Mouse (Mus musculus) 3T3-L1 (cell line): ENCODE results near the gene Cers5.
"Not testable (repeated sequence)": the region's sequence is repeated elsewhere in the genome, so short reads cannot be mapped to it uniquely, and the experiment has no call there.

Source experiments
- DNase-seq: peaks from one replicate; pipeline ENCODE4 v3.0.0-alpha.2; 2015; ENCODE audit warnings: low read depth, low spot score

The Cers5 gene

DNA sequence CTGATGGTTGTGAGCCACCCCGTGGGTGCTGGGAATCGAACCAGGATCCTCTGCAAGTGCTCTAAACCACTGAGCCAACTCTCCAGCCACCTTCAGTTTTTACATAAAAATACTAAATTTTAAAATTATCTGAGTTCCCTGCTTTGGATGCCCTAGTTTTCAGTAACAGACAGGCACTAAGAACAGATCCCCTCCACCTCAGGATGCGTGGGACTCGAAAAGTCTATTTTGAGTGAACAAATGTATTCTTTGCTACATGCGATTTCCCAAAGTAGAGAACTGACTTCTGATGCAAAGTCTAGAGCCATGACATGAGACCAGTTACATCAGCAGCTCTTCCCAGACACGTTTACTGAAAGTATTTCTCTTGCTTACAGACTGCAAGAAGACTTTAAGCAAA lies 17.8 kb upstream of the Cers5 start:
- DNase-seq: no peak

DNA sequence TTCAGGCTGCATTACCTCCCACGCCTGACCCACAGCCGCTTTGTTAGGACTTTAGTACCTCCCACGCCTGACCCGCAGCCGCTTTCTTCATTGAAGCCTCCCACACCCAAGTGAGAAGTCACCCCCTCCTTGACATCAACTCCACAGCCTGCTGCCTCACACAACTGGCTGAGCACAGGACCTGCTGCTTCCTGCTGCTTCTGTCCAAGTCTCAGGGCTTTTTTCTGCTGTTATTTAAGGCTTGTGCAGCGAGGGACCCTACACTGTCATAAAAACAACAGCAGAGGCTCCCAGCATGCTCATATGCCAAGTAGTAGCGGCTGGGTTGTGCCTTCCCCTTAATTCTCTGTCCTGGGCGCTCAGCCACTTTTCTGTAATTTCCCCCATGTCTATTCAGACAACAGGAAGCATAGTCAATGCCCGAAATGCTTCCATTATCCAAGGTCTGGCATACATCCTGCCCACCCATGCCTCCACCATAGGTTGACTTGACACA lies 15.0 kb upstream of the Cers5 start:
- DNase-seq: no peak

DNA sequence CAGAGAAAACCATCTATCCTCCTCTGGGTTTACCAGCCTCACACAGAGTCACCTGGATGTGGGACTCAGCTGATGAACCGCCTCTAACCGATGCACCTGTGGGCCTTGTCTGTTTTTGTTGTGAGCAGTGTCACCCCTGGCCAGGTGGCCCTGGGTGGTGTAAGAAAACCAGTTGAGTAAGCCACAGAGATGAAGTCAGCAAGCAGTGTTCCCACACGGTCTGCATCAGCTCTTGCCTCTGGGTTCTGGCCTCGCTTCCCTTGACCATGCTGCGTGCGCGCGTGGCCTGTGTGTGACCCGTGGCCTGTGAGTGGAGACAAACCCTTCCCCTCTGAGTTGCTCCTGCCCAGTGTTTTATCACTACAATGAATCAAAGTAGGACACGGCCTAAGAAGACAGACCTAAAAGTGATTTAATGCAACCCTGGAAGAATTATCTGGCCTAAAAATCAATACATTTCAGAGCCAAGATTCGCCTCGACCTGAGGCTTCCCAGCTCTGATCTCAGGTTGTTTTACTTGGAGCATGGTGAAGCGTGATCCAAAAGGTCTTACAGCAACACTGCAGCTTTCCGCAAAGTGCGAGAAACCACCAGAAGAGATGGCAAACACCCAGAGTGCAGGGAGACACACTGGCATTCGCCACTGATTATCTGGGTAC lies 6.1 kb upstream of the Cers5 start:
- no peak for DNase-seq

DNA sequence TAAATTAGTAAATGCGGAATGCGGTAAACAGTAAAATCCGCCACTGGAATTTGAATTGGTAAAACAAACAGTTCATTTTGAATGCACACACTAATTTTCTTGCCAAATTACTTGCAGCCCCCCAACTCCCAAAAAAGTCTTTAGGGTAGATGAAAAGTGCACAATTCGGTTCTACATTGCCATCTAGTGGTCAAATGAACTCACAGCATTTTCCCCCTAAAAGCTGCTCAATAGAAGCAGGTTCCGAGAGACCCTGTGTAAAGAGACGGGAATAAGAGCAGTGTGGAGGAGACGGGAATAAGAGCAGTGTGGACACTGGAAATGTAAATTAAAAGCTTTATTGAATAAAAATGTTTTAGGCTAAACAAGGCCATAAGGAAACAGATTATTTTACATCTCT lies 5.5 kb upstream of the Cers5 start:
- peak; percentile 69 for DNase-seq

DNA sequence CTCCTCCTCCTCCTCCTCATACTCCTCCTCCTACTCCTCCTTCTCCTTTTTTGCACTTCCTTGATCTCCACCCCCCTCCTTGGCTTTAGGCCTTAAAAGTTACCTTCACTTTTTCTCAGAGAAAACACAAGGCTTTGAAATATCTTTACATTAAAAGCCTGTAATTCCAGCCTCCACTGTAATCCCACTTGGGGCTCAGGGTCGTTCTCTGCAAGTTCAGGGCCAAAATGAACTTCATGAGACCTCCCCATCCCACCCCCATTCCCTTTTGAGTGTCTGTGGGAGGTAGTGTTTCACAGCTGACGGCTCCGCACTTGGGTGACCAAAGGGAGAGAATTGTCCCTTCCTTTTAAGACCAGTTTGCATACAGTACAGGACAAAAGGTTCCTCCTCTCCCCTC lies 240 bp upstream of the Cers5 start:
- no peak for DNase-seq

DNA sequence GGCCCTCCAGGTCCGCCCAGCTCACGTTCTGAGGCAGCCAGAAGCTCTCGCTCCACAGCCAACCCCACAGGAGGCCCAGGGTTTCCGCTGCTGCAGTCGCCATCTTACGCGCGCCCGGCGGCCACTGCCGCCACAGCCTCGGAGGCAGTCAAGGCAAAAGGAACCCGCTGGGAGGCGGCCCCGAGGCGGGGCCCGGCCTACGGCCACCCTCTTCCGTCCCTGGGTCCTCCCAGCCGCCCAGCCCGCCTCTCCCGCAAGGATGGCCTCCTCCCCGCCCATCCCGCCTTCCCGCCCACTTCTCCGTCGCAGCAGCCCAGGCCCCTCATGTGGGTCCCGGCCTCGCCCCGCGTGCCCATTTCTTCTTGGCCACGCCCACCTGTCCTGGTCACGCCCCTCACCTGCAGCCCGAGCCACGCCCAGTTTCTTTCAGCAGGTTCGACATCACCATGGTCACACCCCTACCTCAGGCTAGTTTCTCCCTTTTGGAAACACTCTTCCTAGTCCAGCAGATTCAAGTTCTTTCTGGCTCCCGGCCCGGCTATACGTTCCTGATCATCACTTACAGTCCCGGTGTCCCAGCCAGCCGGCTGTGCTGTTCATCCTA lies 306 bp downstream of the Cers5 start:
- DNase-seq: peak; percentile 89

DNA sequence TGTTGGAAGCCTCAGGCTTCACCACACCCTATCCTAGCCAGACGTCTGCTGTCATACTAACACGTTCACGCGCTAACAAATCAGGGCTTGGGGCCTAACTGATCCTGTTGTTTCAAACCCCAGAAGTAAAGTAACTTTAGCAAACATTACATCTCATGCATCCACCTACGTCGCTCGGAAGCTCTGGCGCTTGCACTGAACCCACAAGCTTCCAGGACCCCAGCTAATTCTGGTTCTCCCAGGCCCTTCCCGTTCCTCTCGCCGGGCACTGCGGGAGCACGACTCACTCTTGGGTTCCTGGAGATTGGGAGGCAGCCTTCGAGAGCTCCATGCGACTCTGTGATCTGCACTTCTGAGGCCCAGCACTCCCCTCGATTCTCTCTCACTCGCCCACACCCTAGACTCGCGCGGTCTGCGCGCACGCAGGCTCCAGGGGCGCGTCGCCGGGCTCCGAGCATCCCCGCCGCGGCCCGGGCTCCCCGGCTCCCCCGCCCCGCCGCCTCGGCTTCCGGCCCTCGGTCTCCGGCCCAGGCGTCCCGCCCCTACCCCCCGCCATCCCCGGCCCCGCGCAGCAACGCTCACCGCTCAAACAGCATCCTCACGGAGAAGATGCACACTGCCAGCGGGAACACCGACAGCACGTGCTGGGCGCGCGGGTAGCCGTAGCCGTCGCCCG lies 946 bp downstream of the Cers5 start:
- DNase-seq: peak; percentile 70

DNA sequence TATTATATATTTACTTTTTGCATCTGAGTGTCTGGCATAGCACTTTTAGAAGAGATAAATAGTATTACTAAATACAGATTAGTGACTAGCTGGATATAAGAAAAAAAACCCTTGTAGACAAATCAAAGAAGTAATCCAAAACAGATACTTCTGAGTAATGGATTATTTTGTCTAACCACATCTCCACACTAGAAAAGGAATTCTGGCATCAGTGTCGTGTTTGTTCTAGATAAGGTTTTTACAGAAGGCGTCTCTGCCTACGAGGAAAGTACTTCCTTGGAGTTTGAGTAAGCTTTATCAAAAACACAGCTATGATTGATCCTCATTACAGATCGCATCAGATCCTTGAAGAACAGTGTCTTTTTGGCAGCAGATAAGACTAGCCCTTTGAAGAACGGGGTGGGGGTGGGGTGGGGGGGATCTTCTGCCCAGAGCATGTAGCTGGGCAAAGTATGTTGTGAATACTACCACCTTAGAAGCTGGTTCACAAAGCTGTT lies 1.6 kb downstream of the Cers5 start:
- DNase-seq: peak; percentile 37

DNA sequence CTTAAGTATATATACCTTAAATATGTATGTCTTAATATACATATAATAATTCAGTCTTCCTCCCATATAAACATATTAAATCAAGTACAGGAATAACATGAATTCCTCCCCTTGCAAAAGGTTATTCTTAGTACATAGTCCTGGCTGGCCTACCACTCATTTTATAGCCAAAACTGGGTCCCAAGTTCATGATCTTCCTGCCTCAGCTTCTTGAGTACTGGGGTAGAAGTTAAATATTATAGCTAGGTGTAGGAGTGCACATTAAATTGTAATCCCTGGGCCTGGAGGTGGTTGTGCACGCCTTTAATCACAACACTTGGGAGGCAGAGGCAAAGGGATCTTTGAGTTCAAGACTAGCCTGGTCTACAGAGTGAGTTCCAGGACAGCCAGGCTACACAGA lies 3.9 kb downstream of the Cers5 start:
- no peak for DNase-seq

DNA sequence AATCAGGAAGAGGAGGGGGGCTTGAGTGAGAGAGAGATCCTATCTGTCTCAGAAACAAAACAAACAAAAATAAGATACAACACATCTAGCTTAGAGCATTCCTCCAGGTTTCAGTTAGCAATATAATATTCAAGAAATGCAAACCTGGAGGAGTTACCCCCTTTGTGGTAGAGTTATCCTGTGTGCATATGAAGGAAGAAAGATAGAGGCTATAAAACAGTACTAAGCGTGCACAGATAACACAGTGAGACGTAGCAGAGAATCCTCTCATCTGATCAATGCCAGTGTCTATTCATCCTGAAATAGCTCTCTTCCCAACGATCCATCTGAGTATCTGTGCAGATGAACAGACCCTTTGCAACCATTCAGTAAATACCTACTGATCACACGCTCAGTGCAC lies 5.2 kb downstream of the Cers5 start:
- DNase-seq: no peak

DNA sequence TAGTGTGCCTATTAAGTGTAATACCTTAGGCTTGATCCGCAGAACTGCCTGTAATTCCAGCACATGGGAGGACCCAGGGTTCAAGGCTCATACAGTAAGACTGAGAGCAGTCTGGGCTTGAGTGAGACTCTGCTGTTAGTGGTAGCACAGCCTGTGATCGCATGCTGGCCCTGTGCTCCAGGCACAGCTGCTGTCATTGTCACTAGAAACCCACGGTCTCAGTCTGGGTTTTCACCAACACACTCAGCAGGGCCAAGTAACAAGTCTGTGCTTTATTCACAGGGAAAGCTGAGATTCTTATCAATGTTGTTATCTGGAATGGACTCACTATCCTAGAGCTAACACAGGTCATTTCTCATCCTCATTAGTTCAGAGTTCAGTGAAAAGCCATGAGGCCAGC lies 18.5 kb downstream of the Cers5 start:
- DNase-seq: no peak

DNA sequence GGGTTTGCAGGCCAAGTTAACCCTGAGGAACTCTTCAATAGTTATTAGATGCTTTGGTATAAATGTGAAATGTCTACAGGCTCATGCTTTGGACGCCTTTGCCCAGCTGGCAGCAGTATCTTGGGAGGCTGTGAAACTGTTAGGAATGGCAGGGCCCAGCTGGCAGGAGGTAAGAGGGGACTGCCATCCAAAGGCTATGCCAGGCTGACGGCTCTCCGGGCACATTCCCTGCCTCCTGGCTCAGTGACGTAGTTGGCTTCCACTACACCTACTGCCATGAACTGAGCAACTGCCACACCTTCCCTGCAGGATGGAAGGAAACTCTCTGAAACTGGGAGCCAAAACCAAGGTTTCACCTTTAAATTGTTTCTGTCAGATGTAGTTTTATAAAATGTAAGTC lies 32.5 kb downstream of the Cers5 start:
- DNase-seq: no peak

DNA sequence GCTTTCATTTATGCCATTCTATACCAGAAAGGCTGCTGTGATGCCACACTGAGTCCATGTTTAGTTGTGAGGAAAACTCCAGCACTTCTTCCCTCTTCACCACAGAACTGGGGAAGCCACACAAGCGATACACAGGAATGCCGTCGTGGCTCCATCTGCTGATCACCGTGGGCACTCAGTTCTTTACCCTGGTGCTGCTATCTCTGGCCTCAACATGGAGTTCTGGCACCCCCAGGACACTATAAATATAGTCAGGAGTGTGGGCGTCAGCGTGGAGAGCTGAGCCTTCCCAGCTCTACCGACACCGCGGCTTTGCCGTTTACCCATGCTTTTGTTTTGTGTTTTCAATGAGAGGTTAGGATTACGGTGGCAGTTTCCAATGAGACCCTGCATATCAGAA lies 36.0 kb downstream of the Cers5 start:
- DNase-seq: no peak

DNA sequence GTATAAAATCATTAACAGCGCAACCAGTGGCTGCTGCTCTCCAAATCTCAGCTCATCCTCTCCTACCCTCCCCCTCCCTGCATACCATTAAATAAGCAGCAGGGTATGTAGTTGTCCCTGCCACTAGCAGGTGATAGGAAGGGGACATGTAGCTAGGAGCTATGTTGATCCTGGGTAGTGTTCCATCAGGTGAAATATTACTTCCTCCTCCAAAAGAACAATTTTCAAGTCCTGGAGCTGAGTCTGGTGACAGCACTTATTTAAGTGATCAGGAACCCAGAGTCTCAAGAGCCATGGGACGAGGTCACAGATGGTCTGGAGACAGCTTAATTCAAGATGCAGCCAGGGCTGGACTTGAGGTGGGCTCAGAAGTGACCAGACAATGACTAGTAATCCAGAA lies 37.1 kb downstream of the Cers5 start:
- no peak for DNase-seq

DNA sequence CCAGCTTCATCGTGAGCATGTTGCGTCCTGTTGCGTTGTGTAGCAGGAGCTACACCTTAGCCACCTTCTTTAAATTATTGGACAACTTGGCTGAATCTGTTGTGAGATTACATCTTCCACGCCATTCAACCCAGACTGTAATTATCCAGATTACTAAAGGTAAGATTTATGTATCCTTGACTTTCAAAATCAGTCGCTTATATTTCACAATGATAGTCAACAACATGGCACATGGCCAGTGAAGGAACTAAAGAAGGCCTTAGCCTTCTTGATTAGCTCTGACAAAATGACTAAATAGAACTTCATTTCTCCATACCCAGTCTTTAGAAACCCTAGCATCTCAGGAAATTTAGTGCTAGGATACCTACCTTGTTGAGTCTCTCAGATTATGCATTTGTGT lies 39.5 kb downstream of the Cers5 start:
- no peak for DNase-seq

DNA sequence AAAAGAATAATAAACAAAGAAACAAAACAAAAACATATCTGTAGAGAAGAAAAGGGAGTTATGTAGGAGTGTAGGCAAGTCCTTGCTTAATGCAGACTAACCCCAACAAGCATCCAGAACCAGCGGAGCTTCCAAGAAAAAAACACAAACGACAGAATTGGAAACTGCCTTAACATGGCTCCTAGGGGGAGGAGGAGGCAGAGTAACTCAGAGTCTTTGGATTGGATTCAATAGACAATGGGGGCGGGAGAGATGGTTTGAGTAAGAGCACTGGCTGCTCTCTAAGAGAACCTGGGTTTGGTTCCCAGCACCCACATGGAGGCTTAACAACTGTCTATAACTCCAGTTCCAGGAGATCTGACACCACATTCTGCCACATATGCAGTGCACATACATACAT lies 41.0 kb downstream of the Cers5 start:
- no peak for DNase-seq

DNA sequence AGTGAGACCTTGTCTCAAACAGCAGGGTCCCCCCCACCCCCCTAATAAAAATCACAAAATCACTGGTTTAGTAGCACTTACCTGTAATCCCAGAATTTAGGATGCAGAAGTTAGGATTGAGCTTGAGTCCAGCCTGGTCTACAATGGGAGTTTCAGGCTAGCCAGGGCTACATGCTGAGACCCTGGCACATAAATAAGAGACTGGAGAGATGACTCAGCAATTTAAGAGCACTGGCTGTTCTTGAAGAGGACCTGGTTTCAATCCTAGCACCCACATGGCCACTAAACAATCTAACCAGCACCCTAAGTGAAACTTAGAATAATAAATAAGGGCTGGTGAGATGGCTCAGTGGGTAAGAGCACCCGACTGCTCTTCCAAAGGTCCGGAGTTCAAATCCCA lies 41.5 kb downstream of the Cers5 start:
- DNase-seq: no peak

DNA sequence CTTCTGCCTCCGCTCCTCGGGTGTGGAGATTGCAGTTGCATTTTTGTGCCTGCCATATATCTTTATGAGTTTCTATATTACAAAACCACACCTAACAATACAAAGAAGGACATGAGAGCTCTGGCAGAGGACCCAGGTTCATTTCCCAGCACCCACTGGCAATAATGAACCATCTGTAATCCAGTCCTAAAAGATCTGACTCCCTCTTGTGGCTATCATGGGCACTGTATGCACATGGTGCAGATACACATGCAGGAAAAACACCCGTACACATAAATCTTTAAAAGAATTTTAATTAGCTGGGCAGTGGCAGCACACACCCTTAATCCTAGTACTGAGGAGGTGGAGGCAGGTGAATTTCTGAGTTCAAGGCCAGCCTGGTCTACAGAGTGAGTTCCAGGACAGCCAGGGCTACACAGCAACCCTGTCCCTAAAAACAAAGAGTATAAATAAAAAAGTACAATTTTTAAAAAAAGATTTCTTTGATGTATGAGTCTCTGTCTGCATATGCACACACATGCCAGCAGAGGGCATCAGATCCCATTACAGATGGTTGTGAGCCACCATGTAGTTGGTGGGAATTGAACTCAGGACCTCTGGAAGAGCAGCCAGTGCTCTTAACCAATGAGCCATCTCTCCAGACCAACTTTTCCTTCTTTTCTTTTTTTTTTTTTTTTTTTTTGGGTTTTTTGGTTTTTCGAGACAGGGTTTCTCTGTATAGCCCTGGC lies 43.5 kb downstream of the Cers5 start:
- no peak for DNase-seq

DNA sequence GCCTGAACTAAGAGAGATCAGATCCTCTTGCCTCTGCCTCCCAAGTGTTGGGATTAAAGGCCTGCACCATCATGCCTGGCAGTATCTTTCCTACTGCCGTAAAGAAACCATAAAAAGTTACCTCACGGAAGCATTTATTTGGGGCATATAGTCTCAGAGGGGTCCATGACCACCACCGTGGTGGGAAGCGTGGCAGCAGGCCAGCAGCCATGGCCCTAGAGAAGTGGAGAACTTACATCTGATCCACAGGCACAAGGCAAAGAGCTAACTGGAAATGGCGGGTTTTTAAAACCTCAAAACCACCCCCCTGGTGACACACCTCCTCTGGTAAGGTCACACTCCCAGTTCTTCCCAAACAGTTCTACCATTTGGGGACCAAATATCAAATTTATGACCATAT lies 44.5 kb downstream of the Cers5 start:
- no peak for DNase-seq

DNA sequence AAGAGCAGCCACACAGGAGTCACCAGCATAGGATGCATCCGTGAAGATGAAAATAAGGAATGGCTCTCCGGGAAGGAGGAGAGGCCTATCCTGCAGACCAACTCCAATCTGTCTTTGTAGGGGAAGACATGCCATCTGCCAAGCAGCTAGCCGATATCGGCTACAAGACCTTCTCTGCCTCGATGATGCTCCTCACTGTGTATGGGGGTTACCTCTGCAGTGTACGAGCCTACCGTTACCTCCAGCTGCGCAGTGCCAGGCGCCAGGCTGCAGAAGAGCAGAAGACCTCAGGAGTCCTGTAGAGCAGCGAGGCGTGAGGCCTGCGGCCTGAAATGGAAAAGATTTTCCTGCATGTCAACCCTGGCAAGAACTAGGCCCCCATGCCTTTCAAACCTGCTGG lies 45.2 kb downstream of the Cers5 start:
- DNase-seq: no peak

DNA sequence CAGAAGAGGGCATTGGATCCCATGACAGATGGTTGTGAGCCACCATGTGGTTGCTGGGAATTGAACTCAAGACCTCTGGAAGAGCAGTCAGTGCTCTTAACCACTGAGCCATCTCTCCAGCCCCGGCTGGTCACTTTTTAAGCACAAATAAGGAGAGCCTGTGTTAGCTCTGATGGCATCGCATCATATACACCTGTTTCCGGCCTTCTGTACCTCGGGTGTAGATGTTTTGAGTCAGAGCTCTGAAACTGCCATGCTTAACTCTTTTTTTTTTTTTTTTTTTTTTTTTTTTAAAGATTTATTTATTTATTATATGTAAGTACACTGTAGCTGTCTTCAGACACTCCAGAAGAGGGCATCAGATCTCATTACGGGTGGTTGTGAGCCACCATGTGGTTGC lies 45.6 kb downstream of the Cers5 start:
- DNase-seq: not testable (repeated sequence)

DNA sequence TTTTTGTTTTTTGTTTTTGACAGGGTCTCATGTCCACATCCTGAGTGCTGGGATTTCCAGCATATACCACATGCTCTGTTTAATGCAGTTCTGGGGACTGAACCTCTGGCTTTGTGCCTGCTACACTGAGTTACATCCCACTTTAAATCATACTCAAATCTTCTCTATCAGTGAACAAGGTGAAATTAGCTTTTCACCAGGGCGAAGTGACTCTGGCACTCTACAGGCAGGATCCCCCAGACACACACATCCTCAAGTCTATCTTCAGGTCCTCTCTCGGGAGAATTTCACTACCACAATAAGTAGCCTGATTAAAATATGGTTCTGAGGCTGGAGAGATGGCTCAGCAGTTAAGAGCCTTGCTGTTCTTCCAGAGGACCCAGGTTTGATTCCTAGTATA lies 46.1 kb downstream of the Cers5 start:
- DNase-seq: peak; percentile 35
